Comparison of ENCODE assay signal across 32 mouse cellular contexts in the genomic region with DNA sequence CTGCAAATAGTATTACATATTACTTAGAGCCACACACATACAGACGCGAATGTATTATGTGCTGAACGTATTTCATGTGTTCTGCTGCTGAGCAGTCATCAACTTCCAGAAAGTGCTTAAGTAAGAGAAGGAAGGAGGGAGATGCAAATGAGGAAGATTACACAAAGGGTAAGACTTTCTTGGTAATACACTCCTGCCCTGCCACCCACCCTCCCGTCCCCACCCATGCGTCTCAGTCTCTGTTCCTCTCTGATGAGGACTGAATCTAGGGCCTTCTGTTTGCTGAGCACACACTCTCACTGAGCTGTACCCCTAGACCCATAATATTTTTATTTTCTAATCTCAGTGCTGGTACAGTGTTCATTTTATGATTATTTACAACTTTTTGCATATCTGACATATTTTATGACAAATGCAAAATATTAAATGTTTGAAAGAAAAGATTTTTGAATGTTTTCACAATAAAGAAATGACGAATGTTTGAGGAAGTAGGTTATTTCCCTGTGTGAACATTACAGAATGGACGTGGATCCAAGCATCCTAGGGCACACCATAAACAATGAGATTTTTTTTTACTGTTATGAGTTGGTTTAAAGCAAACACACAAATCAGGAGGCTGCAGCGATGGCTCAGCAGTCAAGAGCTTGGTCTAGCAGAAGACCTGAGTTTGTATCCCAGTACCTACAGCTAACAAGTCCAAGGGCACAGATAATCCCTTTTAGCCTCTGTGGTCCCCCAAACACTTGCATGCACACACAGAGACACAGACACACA. TPM values are rescaled to one million over a fixed set of nuclear protein-coding genes. Genes with fewer than 3 reads are reported as not detected.
A peak's percentile ranks its signal among the peaks of the same experiment; 100 is the strongest.
DNase-seq lines count a peak whose midpoint lies in the region; ATAC-seq and TF ChIP-seq lines count a peak whose summit lies in the region.
"Had no signal": no experiment of that assay in that cellular context is flagged by ENCODE, and none has a peak within 500 bp of the region (broad histone marks: within the 10 kb centered on the region; RNA-seq: fewer than 3 reads in every experiment).

No protein-coding gene starts in this region.

- no peak overlapping the region for H3K4me3 ChIP-seq in liver, postnatal 0 days (ENCODE audit: low read depth, low read length)
- H3K4me3 ChIP-seq in liver, embryonic 11.5 days (ENCODE audit: low read depth, low read length), result no peak overlapping the region
- H3K4me3 ChIP-seq in macrophage (ENCODE audit: inconsistent target), result no peak overlapping the region
- H3K4me3 ChIP-seq: embryonic facial prominence, embryonic 10.5 days; embryonic facial prominence, embryonic 15.5 days; forebrain, embryonic 12.5 days; limb, embryonic 13.5 days; liver, embryonic 12.5 days; neural tube, embryonic 15.5 days had no signal

- H3K36me3 ChIP-seq in liver, postnatal 0 days (replicated peaks; ENCODE audit: insufficient read depth, low read length), result no peaks in the 10 kb centered on the region
- H3K36me3 ChIP-seq in liver, embryonic 11.5 days (ENCODE audit: control insufficient read depth, insufficient read depth, low read length), result no peaks in the 10 kb centered on the region
- H3K36me3 ChIP-seq in macrophage (ENCODE audit: inconsistent target), result no peaks in the 10 kb centered on the region
- H3K36me3 ChIP-seq: embryonic facial prominence, embryonic 10.5 days; embryonic facial prominence, embryonic 15.5 days; forebrain, embryonic 12.5 days; limb, embryonic 13.5 days; liver, embryonic 12.5 days; neural tube, embryonic 15.5 days had no signal

- WGBS in liver, postnatal 0 days (ENCODE audit: insufficient replicate concordance), result 60% methylated on average over 8 of the region's 8 CpGs
- 67% methylated on average over 8 of the region's 8 CpGs for WGBS in liver, embryonic 11.5 days
- 25% methylated on average over 8 of the region's 8 CpGs for WGBS in macrophage (ENCODE audit: missing documents)

- H3K27me3 ChIP-seq in liver, postnatal 0 days (ENCODE audit: insufficient read depth, low read length), result no peaks in the 10 kb centered on the region
- no peaks in the 10 kb centered on the region for H3K27me3 ChIP-seq in liver, embryonic 11.5 days (replicated peaks; ENCODE audit: control insufficient read depth, insufficient read depth, low read length)
- H3K27me3 ChIP-seq: embryonic facial prominence, embryonic 15.5 days; limb, embryonic 13.5 days; neural tube, embryonic 15.5 days had no signal

- TF ChIP-seq EP300 in liver, postnatal 0 days (IDR thresholded peaks at IDR 0.05; ENCODE audit: low read depth), result no peak

- no peaks in the 10 kb centered on the region for H3K9me3 ChIP-seq in liver, postnatal 0 days (ENCODE audit: low read length)
- no peaks in the 10 kb centered on the region for H3K9me3 ChIP-seq in liver, embryonic 11.5 days (ENCODE audit: control insufficient read depth, low read length)
- H3K9me3 ChIP-seq: embryonic facial prominence, embryonic 10.5 days; embryonic facial prominence, embryonic 15.5 days; forebrain, embryonic 12.5 days; limb, embryonic 13.5 days; liver, embryonic 12.5 days; neural tube, embryonic 15.5 days had no signal

- no peak for ATAC-seq in liver, postnatal 0 days
- no peak for ATAC-seq in liver, embryonic 11.5 days (replicated peaks; ENCODE audit: low FRiP score)
- ATAC-seq: CD4-positive, CD25-positive, alpha-beta regulatory T cell, adult 4 months; forebrain, postnatal 0 days; intestine, postnatal 0 days had no signal

- no peak for TF ChIP-seq CTCF in liver, postnatal 0 days (IDR thresholded peaks at IDR 0.05; ENCODE audit: low read depth)

- peak overlapping the region; percentile 5; the same call in 1 of the 2 replicates for H3K27ac ChIP-seq in liver, postnatal 0 days (ENCODE audit: low read depth)
- no peak overlapping the region for H3K27ac ChIP-seq in liver, embryonic 11.5 days (ENCODE audit: low read depth, low read length)
- H3K27ac ChIP-seq in macrophage, result peak overlapping the region; percentile 19; the same call in 1 of the 2 replicates
- H3K27ac ChIP-seq: embryonic facial prominence, embryonic 10.5 days; embryonic facial prominence, embryonic 15.5 days; forebrain, embryonic 12.5 days; hindbrain, embryonic 14.5 days; limb, embryonic 13.5 days; liver, embryonic 12.5 days; neural tube, embryonic 15.5 days; stomach, postnatal 0 days had no signal

- peaks cover 10% of the 10 kb centered on the region for H3K4me1 ChIP-seq in liver, postnatal 0 days (ENCODE audit: insufficient read depth)
- H3K4me1 ChIP-seq in liver, embryonic 11.5 days (replicated peaks; ENCODE audit: control insufficient read depth, insufficient read depth, low read length), result 0 out of 2 replicates have a peak, but pooled peaks cover 3% of the 10 kb centered on the region
- H3K4me1 ChIP-seq: embryonic facial prominence, embryonic 15.5 days; forebrain, embryonic 12.5 days; limb, embryonic 13.5 days had no signal

- no peak for DNase-seq in liver, postnatal 0 days
- no peak for DNase-seq in liver, embryonic 11.5 days (ENCODE audit: low spot score)
- DNase-seq in B cell, adult 2 months, result peak; percentile 12 to 28
- DNase-seq in skeletal muscle tissue, adult 2 months (ENCODE audit: low read depth, low spot score), result peak; percentile 13
- no peak for DNase-seq in left cerebral cortex, adult 11 months (ENCODE audit: low spot score)
- DNase-seq in testis, postnatal 10 days (ENCODE audit: low spot score), result no peak
- DNase-seq: adrenal gland, postnatal 25 days; cerebellum, adult 18-20 months; cerebellum, postnatal 10 days; forebrain, postnatal 0 days; gastrocnemius, postnatal 10 days; heart, adult 18-20 months; heart, postnatal 4 days; kidney, adult 9 months; kidney, postnatal 10 days; lung, adult 18-20 months; lung, postnatal 36 days; midbrain, embryonic 14.5 days; thymus, adult 2 months; thymus, postnatal 4 days had no signal

- H3K79me2 ChIP-seq in macrophage (ENCODE audit: inconsistent target), result no peaks in the 10 kb centered on the region

- no peak overlapping the region for H3K4me2 ChIP-seq in liver, postnatal 0 days (ENCODE audit: low read depth, low read length)
- H3K4me2 ChIP-seq in liver, embryonic 11.5 days, result no peak overlapping the region
- H3K4me2 ChIP-seq: embryonic facial prominence, embryonic 15.5 days; forebrain, embryonic 12.5 days; heart, embryonic 11.5 days; hindbrain, embryonic 14.5 days; limb, embryonic 13.5 days; liver, embryonic 12.5 days; neural tube, embryonic 15.5 days had no signal

- no peak overlapping the region for H3K9ac ChIP-seq in liver, postnatal 0 days (replicated peaks)
- H3K9ac ChIP-seq in liver, embryonic 11.5 days (ENCODE audit: low read depth, low read length), result no peak overlapping the region
- H3K9ac ChIP-seq: embryonic facial prominence, embryonic 15.5 days; forebrain, embryonic 12.5 days; forebrain, postnatal 0 days; hindbrain, embryonic 14.5 days; limb, embryonic 13.5 days; liver, embryonic 12.5 days; neural tube, embryonic 15.5 days had no signal

RNA-seq across cellular contexts. Expression of a gene that starts 32.7 kb away (rescaled TPM):
- 1.3 and 1.5 TPM in 2 replicates for polyA plus RNA-seq in liver, postnatal 0 days (2015; fragmentation: Nextera tagmentation; extraction: Ambion mirVana)
- polyA plus RNA-seq in liver, embryonic 11.5 days (2014; fragmentation: Nextera tagmentation; extraction: Ambion mirVana), result 5.7 and 6.5 TPM in 2 replicates
- total RNA-seq in macrophage (2018; cell fraction: chromatin; rRNA removed), result 10 to 100 TPM; 19.3 to 50.8 (median 36.7) TPM
- total RNA-seq in macrophage (2018; cell fraction: cytosol; rRNA removed), result 1 to 10 TPM; 2.6 to 8.6 (median 6.5) TPM
- total RNA-seq in macrophage (2018; cell fraction: nucleus; rRNA removed), result 10 to 100 TPM; 11.3 to 32.5 (median 21.8) TPM
- 4.1 to 4.7 TPM (median 4.6 TPM) in 3 replicates for polyA plus RNA-seq in macrophage (2018)

RNA-seq across cellular contexts. Expression of a gene that starts 36.0 kb away (rescaled TPM):
- 167 and 178 TPM in 2 replicates for polyA plus RNA-seq in liver, postnatal 0 days (2015; fragmentation: Nextera tagmentation; extraction: Ambion mirVana)
- 256 and 297 TPM in 2 replicates for polyA plus RNA-seq in liver, embryonic 11.5 days (2014; fragmentation: Nextera tagmentation; extraction: Ambion mirVana)
- 100 to 1,000 TPM; 101 to 757 (median 226) TPM for total RNA-seq in macrophage (2018; cell fraction: chromatin; rRNA removed)
- total RNA-seq in macrophage (2018; cell fraction: cytosol; rRNA removed), result 1,000 to 10,000 TPM in 1 of 26 experiments, 100 to 1,000 TPM in 25; 168 to 1,050 (median 432) TPM
- 1,000 to 10,000 TPM in 5 of 26 experiments, 100 to 1,000 TPM in 21; 283 to 1,667 (median 734) TPM for total RNA-seq in macrophage (2018; cell fraction: nucleus; rRNA removed)
- polyA plus RNA-seq in macrophage (2018), result 523 to 1,267 TPM (median 707 TPM) in 3 replicates

Comparison
In these comparisons a context has a peak if more than half of its experiments do, and no peak if none do; other contexts are left out.
1. DNase-seq: peak in B cell, adult 2 months (2 of 2) and skeletal muscle tissue, adult 2 months (single experiment); none in liver, postnatal 0 days (single experiment), liver, embryonic 11.5 days (single experiment), left cerebral cortex, adult 11 months (single experiment) and testis, postnatal 10 days (single experiment).